Mouse (Mus musculus) midbrain, embryonic 10.5 days (tissue): ENCODE measurements around the gene Supv3l1. TPM values are rescaled to one million over a fixed set of nuclear protein-coding genes. Genes with fewer than 3 reads are reported as not detected.
"Not testable (repeated sequence)": the region's sequence is repeated elsewhere in the genome, so short reads cannot be mapped to it uniquely, and the experiment has no call there.

Experiments
- DNase-seq: peaks from one replicate; pipeline ENCODE4 v3.0.0-alpha.2; 2017; ENCODE audit warnings: low spot score
- H3K27ac ChIP-seq: fragments of 300-500 bp; sonication (generic); replicated peaks from 2 replicates; pipeline ENCODE4 v1.5.1; 2016; ENCODE audit warnings: mild to moderate bottlenecking
- H3K27me3 ChIP-seq: fragments of 300-500 bp; sonication (generic); 2 replicates; pipeline ENCODE4 v1.6.1; 2016; ENCODE audit warnings: low read depth, mild to moderate bottlenecking; ENCODE audit not compliant: poor library complexity, severe bottlenecking
- H3K36me3 ChIP-seq: fragments of 300-500 bp; sonication (generic); 2 replicates; pipeline ENCODE4 v1.6.1; 2016; ENCODE audit warnings: mild to moderate bottlenecking, moderate library complexity
- H3K4me1 ChIP-seq: fragments of 300-500 bp; sonication (generic); 2 replicates; pipeline ENCODE4 v1.6.1; 2016
- H3K4me3 ChIP-seq: fragments of 300-500 bp; sonication (generic); 2 replicates; pipeline ENCODE4 v1.5.1; 2016; ENCODE audit warnings: mild to moderate bottlenecking, moderate library complexity
- H3K9me3 ChIP-seq: fragments of 300-500 bp; sonication (generic); replicated peaks from 2 replicates; pipeline ENCODE4 v1.6.1; 2016; ENCODE audit warnings: mild to moderate bottlenecking
- WGBS: fragments of 180-500 bp; shearing (Covaris S2); methylation state at CpG from one replicate; pipeline ENCODE4 v1.1.7; 2016; 5-methylcytosine and 5-hydroxymethylcytosine counted together
- polyA plus RNA-seq: library from polyadenylated mRNA; unstranded; fragments of >200 nt; fragmentation: Nextera tagmentation; extraction: Ambion mirVana; gene quantifications from 2 replicates; pipeline ENCODE4 v1.2.1, GENCODE M21; 2016

Supv3l1 gene
- polyA plus RNA-seq = 30.9 and 32.3 TPM in 2 replicates

DNA sequence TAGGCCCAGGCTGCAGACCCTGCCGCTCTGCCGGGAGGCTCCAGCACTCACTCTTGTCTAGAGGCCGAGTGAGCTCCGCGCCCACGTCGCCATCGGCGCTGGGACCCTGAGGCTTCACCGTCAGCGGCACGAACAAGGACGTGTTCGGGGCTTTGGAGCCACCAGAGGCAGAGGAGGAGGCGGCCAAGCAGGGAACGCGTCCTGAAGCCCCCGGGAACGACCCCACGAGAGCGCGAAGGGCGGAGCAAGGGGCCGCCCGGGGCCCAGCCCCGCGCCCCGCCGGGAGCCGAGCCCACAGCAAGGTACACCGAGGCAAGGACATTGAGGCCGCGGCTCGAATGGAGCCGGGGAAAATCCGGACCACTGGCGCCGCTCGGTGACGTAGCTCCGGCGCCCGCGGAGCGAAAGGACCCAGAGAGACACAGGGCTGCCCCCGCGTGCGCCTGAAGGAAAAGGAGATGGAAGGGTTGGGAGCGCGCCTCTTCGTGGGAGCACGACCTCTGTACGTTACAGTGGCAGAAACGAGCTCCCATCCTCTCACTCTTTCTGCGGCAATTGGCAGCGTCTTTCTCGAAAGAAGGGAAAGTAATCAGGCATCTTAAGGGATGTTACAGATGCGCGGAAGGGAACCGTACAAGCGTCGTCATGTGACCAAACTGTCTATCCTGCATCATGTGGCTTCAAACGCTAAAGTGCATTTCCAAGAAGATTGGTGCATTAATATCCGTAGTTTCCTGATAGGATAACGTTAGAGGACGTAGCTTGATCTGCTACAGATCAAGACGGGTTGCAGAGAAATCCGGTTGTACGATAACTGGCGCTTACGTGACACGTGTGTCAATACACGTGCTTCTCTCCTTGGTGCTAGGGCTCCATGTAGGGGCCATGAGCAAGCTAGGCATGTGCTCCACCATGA, at the start of gene Supv3l1, which contains the start of gene 4930507D05Rik:
TSS of gene Supv3l1 (minus strand) at position 375 of the 916 bp plus-strand sequence.
TSS of gene 4930507D05Rik (plus strand) at position 126 of the 916 bp plus-strand sequence.
- Histone ChIP-seq H3K36me3 (peaks cover 35% of the 10 kb centered on the region), H3K27ac (peak within 1 kb of the TSS; percentile 99), H3K4me3 (peak within 1 kb of the TSS; percentile 92), H3K4me1 (peaks cover 19% of the 10 kb centered on the region), H3K27me3 (no peaks in the 10 kb centered on the region), H3K9me3 (no peaks in the 10 kb centered on the region)
- under 1% methylated on average over 73 of the region's 73 CpGs for WGBS
- peak; percentile 89 for DNase-seq

DNA sequence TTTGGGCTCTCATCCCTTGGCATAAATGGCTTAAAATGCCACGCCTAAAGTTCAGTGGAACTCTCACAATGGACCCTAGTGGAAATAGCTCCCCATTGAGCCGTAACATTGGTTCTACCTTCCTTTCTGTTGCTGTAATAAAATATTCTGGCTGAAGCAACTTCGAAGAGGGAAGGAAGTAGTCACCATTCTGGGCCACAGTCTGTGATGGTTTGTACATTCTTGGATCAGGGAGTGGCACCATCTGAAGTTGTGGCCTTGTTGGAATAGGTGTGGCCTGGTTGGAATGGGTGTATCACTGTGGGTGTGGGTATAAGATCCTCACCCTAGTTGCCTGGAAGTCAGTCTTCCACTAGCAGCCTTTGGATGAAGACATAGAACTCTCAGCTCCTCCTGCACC, 42.1 kb upstream of the Supv3l1 start:
- H3K4me3 ChIP-seq, H3K9me3 ChIP-seq, H3K36me3 ChIP-seq, H3K27ac ChIP-seq, DNase-seq, H3K27me3 ChIP-seq, H3K4me1 ChIP-seq: not testable (repeated sequence)
- 78% methylated on average over 3 of the region's 3 CpGs for WGBS

DNA sequence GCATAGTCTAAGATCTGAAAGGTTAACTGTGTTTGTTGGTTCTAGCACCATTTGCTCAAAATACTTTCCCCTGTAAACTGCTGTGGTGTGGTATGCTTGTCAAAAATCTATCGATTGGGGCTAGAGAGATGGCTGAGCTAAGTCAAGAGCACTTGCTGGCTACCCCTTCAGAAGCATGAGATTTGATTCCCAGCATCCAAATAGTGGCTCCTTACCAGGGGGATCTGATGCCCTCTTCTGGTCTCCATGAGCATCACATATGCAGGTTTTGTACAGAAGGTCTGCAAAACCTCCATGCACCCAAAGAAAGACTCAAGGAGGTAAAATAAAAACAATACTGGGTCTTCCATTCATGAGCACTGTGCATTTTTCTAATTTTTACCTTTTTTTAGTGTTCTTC, 38.7 kb upstream of the Supv3l1 start:
- H3K27me3 ChIP-seq = no peaks in the 10 kb centered on the region
- H3K36me3 ChIP-seq = no peaks in the 10 kb centered on the region
- peak; percentile 34 for DNase-seq
- peaks cover 13% of the 10 kb centered on the region for H3K4me1 ChIP-seq
- no peak overlapping the region for H3K27ac ChIP-seq
- no peak overlapping the region for H3K4me3 ChIP-seq
- WGBS = 28% methylated on average over 1 of the region's 1 CpGs
- H3K9me3 ChIP-seq = no peaks in the 10 kb centered on the region

DNA sequence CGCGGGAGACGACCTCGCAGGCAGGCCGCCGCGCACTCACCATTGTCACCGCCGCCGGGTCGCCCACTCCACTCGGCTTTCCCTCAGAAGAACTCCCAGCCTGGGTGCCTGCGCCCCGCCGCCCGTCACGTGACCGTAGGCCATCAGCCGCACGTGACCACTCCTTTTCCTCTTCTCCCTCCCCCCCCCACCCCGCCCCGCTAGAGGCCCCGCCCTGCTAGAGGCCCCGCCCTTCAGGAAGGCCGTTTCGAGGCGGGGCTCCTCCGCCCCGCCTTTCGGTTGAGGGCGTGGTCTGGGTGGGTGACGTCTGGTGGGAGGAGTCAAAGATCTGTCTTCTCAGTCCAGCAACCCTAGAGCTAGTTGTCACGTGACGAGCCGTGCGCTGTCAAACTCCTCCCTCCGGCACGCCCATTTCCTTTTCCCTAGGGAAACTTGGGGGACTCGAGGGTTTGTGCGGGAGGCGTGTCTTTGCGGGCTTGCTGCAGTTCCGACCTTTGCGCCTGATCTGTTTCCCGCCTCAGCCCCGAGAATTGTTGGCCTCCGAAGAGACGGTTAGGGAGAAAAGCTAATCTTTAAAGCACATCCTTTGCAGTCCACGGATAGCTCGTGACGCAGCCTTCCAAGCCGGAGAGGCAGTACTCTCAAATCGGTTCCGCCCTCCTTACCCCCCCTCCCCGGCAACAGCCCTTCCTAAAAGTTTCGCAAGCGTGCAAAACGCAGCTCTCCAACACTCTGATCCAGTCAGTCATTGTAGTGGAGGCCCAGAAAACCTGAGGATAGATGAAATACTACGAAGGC, 37.3 kb upstream of the Supv3l1 start, which contains the start of gene Vps26a:
TSS of gene Vps26a (minus strand) at position 188 of the 798 bp plus-strand sequence.
- H3K9me3 ChIP-seq = no peaks in the 10 kb centered on the region
- H3K27me3 ChIP-seq = no peaks in the 10 kb centered on the region
- H3K4me1 ChIP-seq = peaks cover 13% of the 10 kb centered on the region
- H3K36me3 ChIP-seq = no peaks in the 10 kb centered on the region
- peak within 1 kb of the TSS; percentile 96 for H3K4me3 ChIP-seq
- H3K27ac ChIP-seq = peak within 1 kb of the TSS; percentile 91
- under 1% methylated on average over 59 of the region's 59 CpGs for WGBS
- peak; percentile 99 for DNase-seq

DNA sequence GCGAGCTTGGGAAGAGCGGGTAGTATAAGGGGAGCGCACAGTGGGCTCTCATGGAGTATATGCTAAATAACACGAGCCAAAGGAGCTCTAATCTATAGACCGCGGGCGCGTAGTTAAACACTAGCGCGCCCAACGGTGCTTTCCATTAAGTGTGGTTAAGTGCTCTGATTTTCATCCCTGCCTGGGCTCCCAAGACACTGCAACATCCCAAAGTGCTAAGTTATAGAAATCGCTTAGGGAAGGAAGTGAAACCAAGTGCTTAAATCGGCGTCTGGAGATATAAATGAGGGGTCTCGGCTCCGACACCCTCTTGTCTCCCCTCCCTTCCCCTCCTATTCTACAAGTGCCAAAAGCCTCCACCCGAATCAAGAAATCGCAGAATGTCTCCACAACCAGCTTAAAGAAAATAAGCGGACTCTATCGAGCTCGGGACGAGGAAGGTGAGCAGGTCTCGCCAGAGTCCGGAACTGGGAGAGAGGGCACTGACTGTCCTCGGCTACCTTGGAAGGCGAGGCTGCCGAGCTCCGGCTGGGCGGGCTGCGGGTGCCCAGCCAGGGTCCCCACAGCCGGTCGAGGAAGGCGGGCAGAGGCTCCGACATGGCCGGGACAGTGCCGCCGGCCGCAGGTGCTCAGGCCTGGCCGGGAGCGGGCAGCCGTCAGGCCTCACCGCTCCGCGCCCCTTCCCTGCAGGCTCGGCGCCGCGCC, 36.5 kb upstream of the Supv3l1 start:
- Histone ChIP-seq H3K36me3 (no peaks in the 10 kb centered on the region), H3K9me3 (no peaks in the 10 kb centered on the region), H3K4me3 (peak overlapping the region; percentile 96), H3K27me3 (no peaks in the 10 kb centered on the region), H3K27ac (peak overlapping the region; percentile 91), H3K4me1 (peaks cover 13% of the 10 kb centered on the region)
- under 1% methylated on average over 48 of the region's 48 CpGs for WGBS
- no peak for DNase-seq

DNA sequence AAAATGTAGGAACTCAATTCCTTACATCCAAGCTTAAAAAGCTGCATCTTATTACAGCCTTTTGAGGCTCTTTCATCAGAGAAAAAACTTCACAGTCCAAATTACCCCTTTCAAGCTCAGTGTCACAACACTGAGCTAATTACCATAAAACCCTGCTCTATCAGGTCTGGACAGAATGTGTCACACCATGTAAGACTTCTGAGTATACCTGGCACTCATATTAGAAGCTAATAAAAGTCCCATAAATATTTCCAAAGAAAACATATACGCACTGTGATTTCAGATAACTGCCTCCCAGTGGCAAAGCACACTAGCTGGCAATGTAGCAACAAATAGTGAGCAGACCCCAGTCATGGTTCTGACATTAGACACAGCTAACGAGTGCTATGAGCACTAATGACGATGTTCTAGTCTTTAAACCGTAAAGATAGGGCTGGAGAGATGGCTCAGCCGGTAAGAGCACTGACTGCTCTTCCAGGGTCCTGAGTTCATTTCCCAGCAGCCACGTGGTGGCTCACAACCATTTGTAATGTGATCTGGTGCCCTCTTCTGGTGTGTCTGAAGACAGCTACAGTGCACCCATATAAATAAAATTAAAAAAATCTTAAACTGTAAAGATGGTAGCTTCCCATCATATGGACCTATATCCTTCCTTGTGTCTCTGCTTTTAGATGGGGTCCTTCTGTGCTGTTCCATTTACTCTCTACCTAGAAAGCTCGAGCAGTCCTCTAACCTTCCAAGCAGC, 31.7 kb upstream of the Supv3l1 start:
- DNase-seq = no peak
- Histone ChIP-seq H3K36me3 (peaks cover 7% of the 10 kb centered on the region), H3K9me3 (no peaks in the 10 kb centered on the region), H3K27ac (no peak overlapping the region), H3K4me1 (peaks cover 5% of the 10 kb centered on the region), H3K27me3 (no peaks in the 10 kb centered on the region), H3K4me3 (no peak overlapping the region)
- 75% methylated on average over 7 of the region's 7 CpGs for WGBS

DNA sequence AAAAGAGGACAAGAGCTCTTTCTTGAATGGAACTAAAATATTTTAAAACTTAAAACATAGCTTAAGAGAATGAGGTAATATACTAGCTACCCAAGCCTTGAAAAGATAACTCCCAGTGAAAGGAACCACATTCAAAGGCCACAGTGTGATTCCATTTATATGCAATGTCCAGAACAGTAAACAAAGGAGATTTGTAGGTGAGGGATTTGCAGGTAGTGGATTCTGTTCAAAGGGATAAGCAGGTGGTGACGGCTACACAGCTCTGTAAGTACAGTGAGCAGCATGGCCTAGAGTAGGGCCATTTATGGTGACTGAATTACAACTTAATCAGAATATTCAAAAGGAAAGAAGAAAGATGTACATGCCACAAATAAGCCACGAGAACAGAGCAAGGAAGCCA, 27.4 kb upstream of the Supv3l1 start:
- Histone ChIP-seq H3K4me3 (no peak overlapping the region), H3K4me1 (no peaks in the 10 kb centered on the region), H3K36me3 (peaks cover 23% of the 10 kb centered on the region), H3K9me3 (no peaks in the 10 kb centered on the region), H3K27me3 (no peaks in the 10 kb centered on the region), H3K27ac (no peak overlapping the region)
- WGBS = 79% methylated on average over 2 of the region's 2 CpGs
- DNase-seq = no peak

DNA sequence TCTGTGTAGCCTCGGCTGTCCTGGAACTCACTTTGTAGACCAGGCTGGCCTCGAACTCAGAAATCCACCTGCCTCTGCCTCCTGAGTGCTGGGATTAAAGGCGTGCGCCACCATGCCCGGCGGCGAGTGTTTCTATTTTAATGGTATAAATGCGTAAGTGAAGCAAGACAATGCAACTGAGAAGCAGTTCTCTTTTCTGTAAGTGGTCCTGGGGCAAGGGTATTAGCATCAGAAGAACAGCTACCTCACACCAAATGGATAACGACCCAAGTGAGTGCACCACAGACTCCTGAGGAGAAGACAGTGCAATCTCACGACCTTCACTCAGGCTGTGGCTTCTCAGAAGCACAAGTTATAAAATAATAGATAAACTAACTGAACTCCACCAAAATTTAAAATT, 25.4 kb upstream of the Supv3l1 start:
- H3K27me3 ChIP-seq = no peaks in the 10 kb centered on the region
- H3K36me3 ChIP-seq = peaks cover 23% of the 10 kb centered on the region
- no peaks in the 10 kb centered on the region for H3K9me3 ChIP-seq
- H3K4me1 ChIP-seq = peaks cover 2% of the 10 kb centered on the region; the same call in 1 of the 2 replicates
- no peak overlapping the region for H3K4me3 ChIP-seq
- 91% methylated on average over 10 of the region's 10 CpGs for WGBS
- no peak overlapping the region for H3K27ac ChIP-seq
- DNase-seq = no peak

DNA sequence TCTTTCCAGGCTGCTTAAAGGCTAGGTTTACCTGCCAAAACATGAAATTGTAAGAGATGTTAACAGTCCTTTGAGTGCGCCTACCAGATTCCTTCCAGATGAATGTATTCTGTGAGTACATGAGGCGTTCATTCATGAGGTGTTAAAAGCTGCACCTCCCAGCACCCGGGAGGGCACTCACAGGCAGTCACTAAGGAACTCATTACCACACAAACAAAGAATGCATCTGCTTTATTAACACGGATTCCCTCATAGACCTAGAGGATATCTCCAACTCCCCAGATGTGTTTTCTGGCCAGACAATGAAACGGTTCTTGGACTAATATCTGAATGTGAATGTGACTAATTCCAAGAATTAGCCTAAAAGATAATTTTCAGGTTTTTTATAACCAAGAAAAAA, 21.6 kb upstream of the Supv3l1 start:
- WGBS = 78% methylated on average over 5 of the region's 5 CpGs
- H3K4me1 ChIP-seq = peaks cover 2% of the 10 kb centered on the region; the same call in 1 of the 2 replicates
- DNase-seq = no peak
- no peak overlapping the region for H3K4me3 ChIP-seq
- H3K36me3 ChIP-seq = peaks cover 42% of the 10 kb centered on the region
- no peaks in the 10 kb centered on the region for H3K27me3 ChIP-seq
- no peak overlapping the region for H3K27ac ChIP-seq
- no peaks in the 10 kb centered on the region for H3K9me3 ChIP-seq

DNA sequence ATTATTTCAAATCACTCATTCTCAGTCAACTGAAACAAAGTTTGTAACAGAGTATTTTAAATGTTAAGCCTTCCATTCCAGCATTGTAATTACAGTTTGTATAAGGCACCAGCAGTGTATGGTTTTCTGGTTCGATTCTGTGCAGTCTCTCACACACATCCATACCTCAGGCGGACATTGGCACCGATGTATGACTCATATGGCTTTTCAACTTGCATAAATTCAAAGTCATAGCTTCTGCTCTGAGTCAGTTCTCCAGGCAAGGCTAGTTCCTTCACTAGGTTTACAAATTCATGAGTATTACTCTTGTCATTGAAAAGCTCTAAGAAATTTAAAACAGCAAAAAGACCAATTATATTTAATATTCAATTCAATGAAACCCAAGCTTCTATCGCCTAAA, 20.2 kb upstream of the Supv3l1 start:
- H3K4me1 ChIP-seq = peaks cover 2% of the 10 kb centered on the region; the same call in 1 of the 2 replicates
- no peak for DNase-seq
- H3K4me3 ChIP-seq = no peak overlapping the region
- no peaks in the 10 kb centered on the region for H3K27me3 ChIP-seq
- H3K9me3 ChIP-seq = no peaks in the 10 kb centered on the region
- 92% methylated on average over 4 of the region's 4 CpGs for WGBS
- no peak overlapping the region for H3K27ac ChIP-seq
- H3K36me3 ChIP-seq = peaks cover 39% of the 10 kb centered on the region

DNA sequence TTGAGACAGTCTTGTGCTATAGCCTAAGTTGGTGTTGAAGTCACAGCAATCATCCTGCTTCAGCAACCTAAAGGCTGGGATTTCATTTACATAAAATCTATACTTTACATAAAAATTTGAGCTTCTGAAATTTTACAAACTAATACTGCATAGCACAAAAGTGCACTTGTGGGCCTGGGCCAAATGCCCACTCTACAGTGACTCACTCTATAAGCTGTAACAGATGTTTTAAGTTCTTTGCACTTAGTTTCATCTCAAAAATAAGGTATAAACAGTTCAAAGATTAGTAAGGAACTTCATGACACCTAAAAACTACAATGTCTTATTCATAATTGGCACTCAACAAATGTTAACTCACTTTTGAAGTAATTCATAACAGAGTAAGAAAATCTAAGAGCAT, 11.8 kb upstream of the Supv3l1 start:
- Histone ChIP-seq H3K4me1 (no peaks in the 10 kb centered on the region), H3K27me3 (no peaks in the 10 kb centered on the region), H3K36me3 (peaks cover 86% of the 10 kb centered on the region), H3K27ac (no peak overlapping the region), H3K9me3 (no peaks in the 10 kb centered on the region), H3K4me3 (no peak overlapping the region)
- no peak for DNase-seq

DNA sequence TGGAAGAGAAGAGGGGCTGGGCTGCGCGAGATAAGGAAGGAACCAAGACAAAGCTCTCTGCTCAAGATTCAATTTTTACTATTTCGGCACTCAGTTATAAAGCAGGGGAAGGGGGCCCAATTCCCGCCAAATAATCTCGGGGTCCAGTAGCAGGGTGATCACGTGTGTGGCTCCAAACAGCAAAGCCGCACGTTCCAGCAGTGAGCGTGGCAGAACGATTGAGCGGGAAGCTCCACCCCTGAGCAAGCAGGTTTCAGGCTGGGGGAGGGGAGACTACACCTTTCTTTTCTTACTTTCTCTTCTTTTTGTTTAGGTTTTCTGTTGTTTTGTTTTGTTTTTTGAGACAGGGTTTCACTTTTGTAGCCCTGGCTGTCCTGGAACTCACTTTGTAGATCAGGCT, 2.5 kb upstream of the Supv3l1 start:
- not testable (repeated sequence) for H3K27ac ChIP-seq, H3K9me3 ChIP-seq, H3K27me3 ChIP-seq, DNase-seq, H3K4me3 ChIP-seq
- 69% methylated on average over 11 of the region's 11 CpGs for WGBS
- peaks cover 19% of the 10 kb centered on the region for H3K4me1 ChIP-seq
- H3K36me3 ChIP-seq = peaks cover 35% of the 10 kb centered on the region
